Mouse (Mus musculus) gastrocnemius, postnatal 36 days (tissue): Measurements from ENCODE around the gene Cdc42se1. TPM values are rescaled to one million over a fixed set of nuclear protein-coding genes. Genes with fewer than 3 reads are reported as not detected.

Experiments used
- DNase-seq, 2 experiments: peaks; one replicate each; pipeline ENCODE4 v3.0.0; 2022
- intact Hi-C: fragments of 180-260 bp; cut with DNase I; formaldehyde crosslinking; loops from one replicate; pipeline ENCODE4 v1.15.1; 2025
- total RNA-seq, 2 experiments: library from RNA; stranded (reverse); gene quantifications; 2 replicates each; pipeline ENCODE4 v1.2.3; 2021

Cdc42se1 gene
- total RNA-seq, 2 experiments from 2014 or later: 14.2 to 18.4 TPM

DNA sequence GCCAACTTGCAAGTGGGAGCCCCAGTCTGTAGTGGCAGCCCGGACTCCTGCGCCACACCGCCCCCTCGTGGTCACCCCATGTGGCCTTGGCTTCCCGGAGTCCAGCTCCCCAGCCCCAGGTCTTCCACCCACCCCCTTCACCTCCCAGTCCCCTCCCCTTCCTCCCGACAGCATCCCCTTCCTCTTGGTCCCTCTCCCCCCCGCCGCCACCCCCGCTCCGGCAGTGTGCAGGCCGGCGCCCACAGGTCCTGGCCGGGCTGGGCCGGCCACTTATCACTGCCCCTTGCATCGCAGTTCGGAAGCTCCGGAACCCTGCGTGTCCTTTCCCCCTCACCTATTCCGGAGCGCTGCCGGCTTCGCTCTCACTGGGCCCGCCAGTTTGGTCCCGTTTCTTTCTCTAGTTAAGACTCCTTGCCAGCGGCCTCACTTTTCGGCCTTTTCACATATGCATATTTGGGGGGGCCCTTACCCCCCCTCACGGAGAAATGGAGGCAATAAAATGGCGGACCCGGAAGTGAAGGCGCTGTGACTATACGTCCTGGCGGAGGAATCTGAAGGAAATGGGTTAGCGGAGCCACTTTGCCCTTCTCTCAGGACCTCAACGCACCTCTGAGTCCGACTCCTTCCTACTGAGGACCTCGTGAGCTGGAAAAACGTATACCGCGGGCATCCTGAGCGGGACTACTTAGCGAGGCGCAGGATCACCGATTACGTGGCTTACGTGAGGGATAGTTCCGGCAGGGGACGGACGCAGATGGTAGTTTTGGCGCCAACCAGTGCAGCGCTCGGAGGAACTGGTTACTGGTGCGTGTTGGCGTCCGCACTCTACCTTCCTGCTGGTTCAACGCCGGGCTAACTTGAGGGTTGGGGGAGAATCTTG lies 11.0 kb upstream of the Cdc42se1 start, which contains the start of gene Gabpb2:
Gabpb2 (minus strand) TSS at position 662 of the 880 bp plus-strand sequence.
- peak; percentile 97 to 98 for DNase-seq
- intact Hi-C loops: loop anchor here (5.0 kb wide), 1 partner anchor 75 kb away; the partner anchor contains the start of gene Tnfaip8l2

DNA sequence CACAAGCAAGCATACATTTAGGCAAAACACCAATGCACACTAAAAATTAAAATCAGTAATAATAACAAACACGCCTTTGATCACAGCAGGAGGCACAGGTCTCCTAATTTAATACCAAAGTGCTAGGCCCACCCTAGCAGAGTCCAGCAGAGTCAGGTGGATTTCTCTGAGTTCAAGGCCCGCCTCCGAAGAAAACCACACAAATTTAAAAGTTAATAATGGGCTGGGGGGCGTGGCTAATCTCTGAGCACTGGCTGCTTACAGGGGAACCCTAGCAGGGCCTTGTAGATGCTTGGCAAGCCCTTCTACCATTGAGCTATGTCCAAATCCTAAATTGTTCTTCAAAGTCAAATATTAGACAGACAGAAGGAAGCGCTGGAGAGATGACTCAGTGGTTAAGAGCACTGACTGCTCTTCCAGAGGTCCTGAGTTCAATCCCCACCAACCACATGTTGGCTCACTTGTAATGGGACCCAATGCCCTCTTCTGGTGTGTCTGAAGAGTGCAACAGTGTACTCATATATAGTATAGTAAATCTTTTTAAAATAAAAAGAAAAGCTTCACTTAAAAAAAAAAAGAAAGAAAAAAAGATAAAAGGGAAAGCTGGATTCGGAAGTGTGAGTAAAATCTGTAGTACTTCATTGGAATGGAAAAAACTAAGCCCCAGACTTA lies 9.9 kb upstream of the Cdc42se1 start:
- DNase-seq: no peak
- intact Hi-C loops: loop anchor here (5.0 kb wide), 1 partner anchor 76 kb away; the partner anchor contains the start of gene Tnfaip8l2

DNA sequence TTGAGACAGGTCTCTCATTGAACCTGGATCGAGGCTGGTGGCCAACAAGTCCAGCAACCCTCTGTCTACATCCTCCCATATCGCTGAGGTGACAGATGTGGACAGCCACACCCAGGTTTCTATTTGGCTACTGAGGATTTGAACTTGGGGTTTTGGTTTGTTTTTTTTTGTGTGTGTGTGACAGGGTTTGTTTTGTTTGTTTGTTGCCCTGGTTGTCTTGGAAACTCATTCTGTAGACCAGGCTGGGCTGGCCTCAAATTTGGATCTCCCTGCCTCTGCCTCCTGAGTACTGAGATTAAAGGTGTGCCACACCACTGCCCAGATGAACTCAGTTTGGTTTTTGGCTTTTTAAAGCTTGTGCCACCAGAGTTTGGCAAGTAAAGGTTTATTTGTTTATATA lies 5.5 kb upstream of the Cdc42se1 start:
- intact Hi-C loops: loop anchor here (5.0 kb wide), 1 partner anchor 39 kb away; no protein-coding TSS in a partner anchor
- DNase-seq: no peak

DNA sequence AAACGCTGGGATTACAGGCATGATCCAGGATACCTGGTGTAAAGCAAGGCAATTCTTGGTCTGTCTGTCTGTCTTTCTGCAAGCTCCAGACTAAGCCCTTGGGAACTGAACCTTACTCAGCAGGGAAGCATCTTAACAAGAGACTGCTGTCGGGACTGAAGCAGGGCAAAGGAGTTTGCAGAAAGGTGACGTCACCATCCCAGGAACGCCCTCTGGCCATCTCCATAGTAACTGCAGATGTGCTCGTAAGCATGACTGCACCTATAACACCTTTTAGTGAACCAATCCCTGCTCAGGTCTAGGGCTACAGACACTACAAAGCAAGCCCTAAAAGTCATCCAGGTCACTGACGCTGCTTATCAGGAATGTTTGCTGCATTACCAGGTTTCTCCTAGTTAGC lies 4.2 kb upstream of the Cdc42se1 start:
- intact Hi-C loops: loop anchor here (5.0 kb wide), 1 partner anchor 38 kb away; no protein-coding TSS in a partner anchor
- DNase-seq: no peak

DNA sequence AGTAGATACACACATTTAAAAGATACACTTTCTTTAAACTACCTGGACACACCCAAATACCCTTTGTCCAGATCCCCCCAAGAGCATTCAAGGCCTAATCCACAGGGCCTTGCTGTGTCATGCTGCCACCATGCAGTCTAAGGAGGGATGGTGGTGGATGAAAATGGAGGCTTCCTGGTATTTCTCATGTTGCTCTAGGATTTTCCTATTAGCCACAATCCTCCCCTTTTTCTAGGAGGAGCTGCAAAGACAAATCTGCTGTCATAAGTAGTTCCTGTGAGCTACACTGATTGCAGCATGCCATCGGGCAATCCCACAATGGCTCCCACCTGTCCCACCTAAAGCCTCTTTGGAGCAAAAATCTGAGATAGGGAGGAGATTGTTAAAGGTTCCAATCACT lies 1.3 kb upstream of the Cdc42se1 start:
- intact Hi-C loops: no loop called here
- no peak for DNase-seq

DNA sequence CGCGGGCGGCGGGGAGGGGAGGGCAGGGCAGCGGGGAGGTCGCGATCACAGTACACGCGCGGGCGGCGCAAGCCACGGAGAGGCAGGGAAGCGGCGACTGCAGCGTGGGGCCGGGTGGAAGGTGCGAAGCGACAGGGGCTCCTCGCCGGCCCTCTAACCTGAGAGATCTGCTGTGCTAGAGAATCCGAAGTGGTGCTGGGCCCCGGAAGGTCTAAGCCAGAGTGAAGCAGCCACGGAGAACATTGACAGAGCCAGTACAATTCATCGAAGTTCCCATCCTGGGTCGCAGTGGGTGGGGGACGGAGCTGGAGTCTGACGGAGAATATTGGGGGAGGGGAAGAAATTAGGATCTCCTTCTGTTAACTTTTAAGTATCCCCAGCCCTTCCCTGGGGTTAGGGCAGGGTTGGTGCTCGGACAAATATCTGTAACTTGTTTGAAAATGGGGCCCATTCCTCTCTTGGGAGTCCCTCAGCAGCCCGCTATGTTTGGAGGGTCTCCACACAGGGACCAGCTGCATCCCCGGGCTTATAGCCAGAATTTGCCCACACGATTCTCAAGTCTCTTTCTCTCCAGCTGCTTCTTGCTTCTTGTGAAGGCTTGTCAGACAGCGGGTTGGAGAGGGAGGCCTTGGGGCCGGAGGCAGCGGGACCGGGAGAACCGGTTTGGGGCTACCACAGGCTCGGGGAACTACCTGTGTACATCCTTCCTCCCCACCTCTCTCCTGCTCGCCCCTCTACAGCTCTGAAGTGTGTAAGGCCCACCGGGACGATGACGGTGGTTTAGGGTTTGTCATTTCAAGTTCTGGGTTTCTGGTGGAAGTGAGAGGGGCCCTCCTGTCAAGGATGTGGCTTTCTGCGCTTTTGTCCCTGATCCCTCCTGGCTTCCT lies 605 bp downstream of the Cdc42se1 start:
- no peak for DNase-seq
- intact Hi-C loops: no loop called here

DNA sequence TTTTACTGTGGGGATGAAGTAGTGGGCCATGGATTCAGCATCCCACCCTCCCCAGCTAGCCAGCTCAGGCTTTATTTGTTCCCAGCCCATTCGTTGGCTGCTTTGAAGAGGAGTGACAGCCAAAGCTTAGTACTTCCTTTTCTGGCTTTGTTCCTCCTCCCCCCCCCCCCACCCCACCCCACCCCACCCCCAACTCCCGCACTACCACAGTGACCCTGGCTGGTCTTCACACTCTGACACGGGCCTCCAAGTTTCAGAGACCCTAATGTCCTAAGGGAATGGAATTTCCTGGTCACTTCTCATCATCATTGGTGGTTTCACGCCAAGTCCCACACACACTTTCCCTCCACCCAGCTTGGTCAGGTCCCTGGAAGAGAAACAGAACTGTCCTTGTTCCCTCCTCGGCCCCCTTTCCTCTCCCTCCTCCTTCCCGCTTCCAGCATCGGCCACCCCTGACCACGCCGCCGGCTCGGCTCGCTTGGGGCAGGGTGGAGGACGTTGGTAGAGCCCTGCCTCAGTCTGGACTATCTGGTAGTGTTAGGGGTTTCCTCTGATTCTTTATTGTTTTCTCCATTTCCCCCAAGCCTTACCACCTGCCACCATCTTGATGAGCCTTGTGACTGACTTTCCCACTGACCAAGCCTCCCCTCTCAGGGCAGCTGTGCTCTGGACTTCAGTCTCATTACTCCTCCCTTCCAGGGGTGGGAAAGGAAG lies 1.4 kb downstream of the Cdc42se1 start:
- DNase-seq: peak; percentile 31 to 53
- intact Hi-C loops: no loop called here

DNA sequence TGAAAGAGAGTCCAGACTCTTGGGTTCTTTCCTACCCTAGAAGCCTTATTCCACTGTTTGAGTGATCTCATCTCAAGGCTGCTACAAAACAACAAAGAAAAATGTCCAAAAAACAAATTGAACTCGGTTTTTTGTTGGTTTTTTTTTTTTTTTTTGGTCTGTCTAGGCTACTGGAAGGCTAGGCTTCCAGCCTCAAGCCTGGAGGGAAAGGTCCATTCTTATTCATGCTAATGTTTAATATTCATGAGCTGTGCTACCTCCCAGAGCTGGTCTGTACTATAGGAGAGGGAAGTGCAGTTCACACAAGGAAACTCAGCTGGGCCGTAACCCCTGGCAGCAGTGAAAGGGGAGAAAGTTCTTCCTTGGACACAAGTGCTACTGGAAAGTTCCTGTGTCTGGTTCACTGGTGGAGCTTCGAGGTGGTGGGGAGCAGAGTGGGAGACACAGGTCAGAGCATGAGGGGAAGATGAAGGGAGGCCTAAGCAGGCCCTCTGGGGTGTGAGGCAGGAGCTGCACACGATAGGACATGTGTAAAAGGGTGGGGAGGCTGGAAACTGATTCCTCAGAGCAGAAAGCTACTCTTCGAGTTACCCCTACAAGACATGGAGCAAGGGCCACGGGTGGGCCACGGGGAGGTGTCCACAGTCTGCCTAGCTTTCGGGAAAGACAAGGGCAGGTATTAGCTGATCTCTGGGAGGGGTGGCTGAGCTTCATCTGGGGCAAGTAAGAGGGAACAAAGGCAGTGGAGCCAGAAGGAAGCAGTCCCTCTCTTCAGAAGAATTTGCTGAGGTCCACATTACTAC lies 2.2 kb downstream of the Cdc42se1 start:
- intact Hi-C loops: no loop called here
- DNase-seq: no peak

DNA sequence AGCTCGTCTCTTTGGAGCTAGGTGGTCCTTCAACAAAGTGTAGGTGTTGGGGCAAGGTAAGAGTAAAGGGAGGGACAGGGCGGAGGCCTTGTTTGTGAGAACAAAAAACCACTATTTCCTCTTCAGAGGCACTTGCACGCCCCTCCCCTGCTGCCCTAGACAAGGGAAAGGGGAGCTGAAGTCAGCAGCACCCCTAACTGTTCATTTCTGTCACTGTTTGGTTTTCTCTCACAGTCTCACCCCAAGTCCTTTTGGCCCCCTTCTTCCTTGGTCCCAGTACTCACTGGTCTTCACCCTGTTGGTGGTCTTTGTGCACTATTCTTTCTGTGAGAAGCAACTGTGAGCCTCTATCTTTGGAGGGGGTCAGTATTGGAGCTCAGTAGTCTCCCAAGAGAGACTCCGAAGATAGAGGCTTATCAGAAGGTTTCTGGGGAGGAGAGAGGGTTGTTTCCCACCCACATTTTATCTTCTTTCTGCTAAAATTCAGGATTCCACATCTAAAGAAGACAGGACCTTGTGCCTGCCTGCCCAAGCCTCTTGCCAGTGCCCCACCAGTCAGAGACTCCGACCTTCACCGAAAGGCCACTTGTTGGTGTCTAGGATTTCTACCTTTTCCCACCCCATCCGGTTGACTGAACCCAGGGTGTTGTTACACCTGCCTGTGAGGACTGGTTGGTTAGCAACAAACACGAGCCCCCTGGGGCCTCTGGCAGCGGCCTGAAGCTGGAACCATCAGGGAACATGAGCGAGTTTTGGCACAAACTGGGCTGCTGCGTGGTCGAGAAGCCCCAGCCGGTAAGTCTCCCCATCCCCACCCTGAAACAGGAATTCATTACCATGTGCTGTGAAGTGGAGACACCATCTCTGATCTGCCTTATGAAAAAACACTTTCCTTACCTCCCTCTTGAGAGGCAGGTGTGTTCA lies 3.0 kb downstream of the Cdc42se1 start, which contains the start of gene Mllt11:
Mllt11 (minus strand) TSS at position 874 of the 924 bp plus-strand sequence.
- no peak for DNase-seq
- intact Hi-C loops: no loop called here

DNA sequence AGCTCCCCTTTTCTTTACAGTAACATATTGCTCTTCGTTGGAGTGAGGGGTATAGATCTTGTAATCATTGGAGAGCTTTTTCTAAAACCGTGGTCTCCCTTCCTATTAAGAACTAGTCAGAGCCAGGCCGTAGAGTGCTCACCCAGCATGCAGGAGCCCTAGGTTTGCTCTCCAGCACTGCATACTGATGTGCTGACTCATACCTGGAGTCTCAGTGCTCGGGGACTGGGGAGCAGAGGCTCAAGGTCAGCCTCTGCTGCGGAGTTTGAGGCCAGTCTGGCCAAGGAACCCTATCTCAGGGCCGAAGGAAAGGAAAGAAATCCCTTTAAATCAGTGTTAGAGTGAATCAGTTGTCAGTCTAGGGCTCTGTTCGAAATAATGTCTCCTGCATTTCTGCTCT lies 4.2 kb downstream of the Cdc42se1 start:
- intact Hi-C loops: no loop called here
- no peak for DNase-seq

DNA sequence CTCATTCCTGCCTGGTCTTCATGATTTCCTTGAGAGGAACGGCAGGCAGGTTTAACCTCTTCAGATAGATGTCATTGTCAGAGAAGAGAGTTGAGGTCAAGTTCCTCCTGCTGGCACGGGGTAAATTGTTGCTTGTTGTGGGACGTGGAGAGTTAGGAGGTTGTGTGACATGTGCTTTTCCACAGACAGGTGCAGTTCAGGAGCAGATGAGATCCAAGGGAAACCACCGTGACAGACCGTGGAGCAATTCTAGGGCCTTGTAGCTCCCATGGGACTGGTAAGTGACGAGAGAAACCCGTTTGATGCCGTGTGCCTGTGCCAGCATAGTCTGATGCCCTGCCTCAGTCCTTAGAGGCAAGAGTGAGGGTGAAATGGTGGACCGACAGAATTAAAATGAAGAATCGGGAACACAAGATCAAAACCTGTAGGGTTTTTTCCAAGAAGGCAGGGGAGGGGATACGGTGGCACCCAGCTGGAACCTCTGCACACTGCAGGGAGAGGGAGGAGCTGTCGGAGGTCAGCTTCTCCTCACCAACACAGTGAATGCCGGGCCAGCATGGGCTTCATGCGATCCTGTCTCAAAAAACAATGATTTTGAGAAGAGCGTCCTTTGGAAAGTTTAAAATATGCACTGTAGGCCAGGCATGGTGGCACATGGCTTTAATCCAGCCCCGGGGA lies 4.9 kb downstream of the Cdc42se1 start:
- intact Hi-C loops: no loop called here

DNA sequence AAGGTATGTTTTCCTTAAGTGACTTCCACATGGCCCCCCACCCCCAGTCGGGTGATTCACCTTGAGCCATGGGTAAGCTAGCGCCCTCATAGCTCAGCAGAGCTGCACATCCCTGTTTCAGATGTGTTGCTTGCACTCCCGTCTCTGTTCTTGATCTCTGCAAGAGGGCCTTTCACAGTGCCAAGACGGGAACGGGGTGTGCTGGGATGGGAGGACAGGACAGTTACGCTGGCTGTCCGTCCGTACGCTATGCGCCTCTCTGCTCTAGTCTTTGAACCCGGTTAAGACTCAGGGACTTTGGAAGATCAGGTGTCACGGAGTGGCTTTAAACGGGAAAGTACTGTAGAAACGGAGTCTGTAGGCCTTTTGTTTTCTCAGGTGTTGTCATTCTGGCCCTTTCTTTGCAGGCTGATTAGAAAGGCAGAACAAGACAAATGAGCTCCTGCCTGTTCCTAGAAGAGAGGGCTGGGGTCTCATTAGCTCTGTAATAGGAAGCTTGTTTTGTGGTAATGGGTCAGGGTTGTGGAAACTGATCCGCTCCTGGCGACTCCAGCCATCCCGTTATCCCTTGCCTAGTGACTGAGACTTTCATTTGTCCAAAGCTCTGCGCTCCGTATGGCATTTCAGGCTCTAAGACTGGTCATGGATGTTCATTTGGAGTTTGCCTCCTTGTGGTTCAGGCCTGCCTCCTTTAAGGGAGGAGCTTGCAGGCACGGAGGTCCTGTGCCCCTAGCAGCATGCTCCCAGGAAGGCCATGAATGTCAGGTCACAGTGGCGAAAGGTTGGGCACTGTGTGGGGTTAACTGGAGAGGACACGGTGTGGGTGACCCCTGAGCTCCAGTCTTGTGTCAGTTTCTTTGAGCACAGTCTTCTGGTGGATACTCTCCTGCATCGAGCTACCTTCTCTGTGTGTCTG lies 7.1 kb downstream of the Cdc42se1 start:
- intact Hi-C loops: no loop called here
- DNase-seq: no peak

More for the DNA sequence above, 4.9 kb downstream of the Cdc42se1 start:
- DNase-seq: no peak

DNA sequence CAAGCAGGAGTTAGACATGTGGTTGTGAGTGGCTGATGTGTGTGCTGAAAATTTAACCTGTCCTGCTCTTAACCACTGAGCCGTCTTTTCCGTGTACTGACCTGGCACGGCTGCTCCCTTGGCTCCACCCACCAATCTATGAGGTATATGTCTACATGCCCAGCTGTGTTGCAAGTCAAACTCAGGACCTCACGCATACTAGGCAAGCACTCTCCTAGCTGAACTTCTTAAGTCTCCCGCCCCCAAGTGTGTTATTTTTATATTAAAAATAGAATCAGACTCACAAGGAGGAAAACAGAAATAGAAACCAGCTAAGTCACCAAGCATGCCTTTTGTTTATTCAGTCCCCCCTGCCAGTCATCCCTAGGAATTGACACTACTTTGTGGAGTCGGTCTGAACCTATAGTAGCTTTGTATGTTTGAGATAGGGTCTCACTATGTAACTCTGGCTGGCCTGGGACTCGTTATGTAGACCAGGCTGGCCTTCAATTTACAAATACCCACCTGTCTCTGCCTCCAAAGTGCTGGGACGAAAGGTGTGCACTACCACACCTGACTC lies 9.1 kb downstream of the Cdc42se1 start:
- intact Hi-C loops: no loop called here

DNA sequence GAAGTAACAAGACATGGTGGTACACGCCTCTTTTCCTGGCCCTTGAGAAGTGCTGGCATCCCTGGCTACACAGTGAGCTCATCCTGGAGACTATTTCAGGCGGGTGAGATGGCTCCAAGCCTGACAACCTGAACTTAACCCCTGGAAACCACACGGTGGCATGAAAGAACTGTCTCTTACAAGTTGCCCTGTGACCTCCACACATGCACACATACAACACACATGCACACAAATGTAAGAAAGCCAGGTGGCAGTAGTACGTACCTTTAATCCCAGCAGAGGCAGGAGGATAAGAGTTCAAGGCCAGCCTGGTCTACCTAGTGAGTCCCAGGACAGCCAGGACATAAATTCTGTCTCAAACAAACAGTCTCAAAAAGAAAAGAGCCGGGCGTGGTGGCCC lies 10.5 kb downstream of the Cdc42se1 start:
- intact Hi-C loops: no loop called here
- DNase-seq: no peak

More for the DNA sequence above, 9.1 kb downstream of the Cdc42se1 start:
- DNase-seq: no peak

DNA sequence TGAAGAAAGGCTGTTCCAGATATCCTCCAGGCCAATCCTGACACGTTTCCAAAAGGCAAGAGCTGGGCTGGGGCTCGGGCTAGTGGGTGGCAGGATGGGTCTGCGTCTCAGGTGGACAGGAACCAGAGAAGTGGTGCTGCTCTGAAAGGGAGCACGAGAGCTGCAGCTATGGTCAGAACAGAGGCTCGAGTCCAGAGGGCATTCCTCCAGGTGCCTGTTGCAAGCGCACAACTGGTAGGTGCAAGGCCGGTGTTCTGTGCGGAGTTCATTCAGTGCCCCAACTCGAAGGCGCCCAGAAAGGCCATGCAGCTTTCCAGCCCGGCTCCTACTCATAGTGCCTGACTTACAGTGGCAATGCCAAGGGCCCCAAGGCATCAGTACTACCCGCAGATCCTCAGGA lies 11.4 kb downstream of the Cdc42se1 start:
- intact Hi-C loops: no loop called here
- DNase-seq: no peak

DNA sequence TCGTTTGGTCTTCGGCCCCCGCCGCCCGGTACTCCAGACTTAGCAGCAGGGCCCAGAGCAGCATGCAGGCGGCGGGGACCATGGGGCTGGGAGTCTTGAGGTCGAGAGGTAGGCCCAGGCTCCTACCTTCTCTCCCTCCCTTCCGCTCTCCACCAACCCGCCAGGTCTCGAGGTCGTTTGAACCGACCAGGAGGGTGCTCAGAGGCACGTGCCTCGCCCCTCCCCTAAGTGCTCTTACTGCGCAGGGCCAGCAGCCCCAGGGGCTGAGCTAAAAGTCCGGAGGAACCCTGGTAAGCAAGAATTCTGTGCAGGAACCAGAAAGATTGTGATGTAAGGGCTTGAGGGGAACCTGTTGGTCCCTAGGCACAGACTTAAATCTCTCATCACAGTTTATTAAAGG lies 12.4 kb downstream of the Cdc42se1 start:
- intact Hi-C loops: no loop called here
- DNase-seq: no peak
